Mouse (Mus musculus): ENCODE results near the gene Mlxip. TPM values are rescaled to one million over a fixed set of nuclear protein-coding genes. Genes with fewer than 3 reads are reported as not detected.

The Mlxip gene
- polyA plus RNA-seq, 1 experiment from 2014 or later, result 22.7 TPM

DNA sequence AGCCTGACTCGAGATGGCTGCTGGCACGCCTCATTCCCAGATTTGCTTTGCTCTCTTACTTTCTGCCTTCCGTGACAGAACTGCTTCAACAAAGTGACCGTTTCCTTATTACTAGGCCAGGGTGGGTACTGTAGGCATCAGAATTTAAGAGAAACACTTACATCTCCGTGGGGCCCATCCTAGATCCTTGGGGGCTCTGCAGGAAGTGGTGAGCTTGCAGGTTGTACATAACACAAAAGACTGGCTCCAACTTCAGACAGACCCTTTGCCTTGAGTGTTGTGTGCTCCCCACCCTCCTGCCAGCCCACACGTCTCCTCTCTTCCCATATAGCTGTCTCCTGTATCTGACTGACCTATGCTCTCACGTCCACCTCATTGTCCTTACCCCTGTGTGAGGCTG, 57.3 kb downstream of the Mlxip start:
- H3K27me3 ChIP-seq (ENCODE audit: control insufficient read depth, insufficient read depth, low read length), result no peaks in the 10 kb centered on the region
- H3K4me3 ChIP-seq (ENCODE audit: low read depth, low read length), result no peak overlapping the region
- no peak overlapping the region for H3K27ac ChIP-seq (ENCODE audit: low read depth, low read length)
- no peak for DNase-seq (ENCODE audit: low spot score)
- ATAC-seq (replicated peaks; ENCODE audit: low FRiP score), result no peak
- WGBS, result 94% methylated on average over 7 of the region's 7 CpGs
- no peaks in the 10 kb centered on the region; the same call in 1 of the 2 replicates for H3K36me3 ChIP-seq (ENCODE audit: control insufficient read depth, insufficient read depth, low read length)
- H3K9ac ChIP-seq (ENCODE audit: low read length), result no peak overlapping the region
- no peak overlapping the region for H3K4me2 ChIP-seq (ENCODE audit: low read depth, low read length, severe bottlenecking)
- no peaks in the 10 kb centered on the region for H3K9me3 ChIP-seq (ENCODE audit: control insufficient read depth, low read length)
- H3K4me1 ChIP-seq (replicated peaks; ENCODE audit: control insufficient read depth, insufficient read depth, low read length), result no peaks in the 10 kb centered on the region

- Histone ChIP-seq H3K9me3 (ENCODE audit: control insufficient read depth, low read length) (no peaks in the 10 kb centered on the region), H3K36me3 (ENCODE audit: control insufficient read depth, insufficient read depth, low read length) (no peaks in the 10 kb centered on the region), H3K4me3 (ENCODE audit: low read depth, low read length) (no peak overlapping the region), H3K27me3 (ENCODE audit: control insufficient read depth, insufficient read depth, low read length) (no peaks in the 10 kb centered on the region), H3K4me1 (replicated peaks; ENCODE audit: control insufficient read depth, insufficient read depth, low read length) (no peaks in the 10 kb centered on the region), H3K27ac (ENCODE audit: low read depth, low read length) (no peak overlapping the region), H3K9ac (ENCODE audit: low read length) (no peak overlapping the region), H3K4me2 (ENCODE audit: low read depth, low read length, severe bottlenecking) (no peak overlapping the region)
- DNase-seq (ENCODE audit: low spot score) (no peak), ATAC-seq (replicated peaks; ENCODE audit: low FRiP score) (no peak)
- WGBS, result 58% methylated on average over 5 of the region's 5 CpGs
Measured at GRCm38 (mm10) chr5:123461420-123461819, 66.8 kb downstream of the Mlxip start.

DNA sequence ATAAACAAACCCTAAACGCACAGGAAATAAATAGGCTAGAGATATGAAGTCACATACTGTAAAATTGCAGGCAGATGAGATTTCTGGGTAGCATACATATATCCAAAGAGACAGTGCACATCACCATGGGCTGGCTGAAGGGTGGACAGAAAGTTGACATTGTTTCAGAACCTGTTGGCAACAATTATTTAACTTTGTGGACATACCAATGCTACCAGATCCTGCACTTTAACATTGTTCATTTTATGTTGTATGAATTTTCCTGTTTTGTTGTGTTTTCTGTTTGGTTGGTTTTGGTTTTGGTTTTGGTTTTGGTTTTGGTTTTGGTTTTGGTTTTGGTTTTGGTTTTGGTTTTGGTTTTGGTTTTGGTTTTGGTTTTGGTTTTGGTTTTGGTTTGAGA, 70.0 kb downstream of the Mlxip start:
- Histone ChIP-seq H3K4me1 (replicated peaks; ENCODE audit: control insufficient read depth, insufficient read depth, low read length) (no peaks in the 10 kb centered on the region), H3K4me3 (ENCODE audit: low read depth, low read length) (no peak overlapping the region), H3K9ac (ENCODE audit: low read length) (no peak overlapping the region), H3K27me3 (ENCODE audit: control insufficient read depth, insufficient read depth, low read length) (no peaks in the 10 kb centered on the region), H3K27ac (ENCODE audit: low read depth, low read length) (no peak overlapping the region), H3K9me3 (ENCODE audit: control insufficient read depth, low read length) (no peaks in the 10 kb centered on the region), H3K36me3 (ENCODE audit: control insufficient read depth, insufficient read depth, low read length) (no peaks in the 10 kb centered on the region), H3K4me2 (ENCODE audit: low read depth, low read length, severe bottlenecking) (no peak overlapping the region)
- DNase-seq (ENCODE audit: low spot score) (no peak), ATAC-seq (replicated peaks; ENCODE audit: low FRiP score) (no peak)
- WGBS, result 92% methylated on average over 1 of the region's 1 CpGs

DNA sequence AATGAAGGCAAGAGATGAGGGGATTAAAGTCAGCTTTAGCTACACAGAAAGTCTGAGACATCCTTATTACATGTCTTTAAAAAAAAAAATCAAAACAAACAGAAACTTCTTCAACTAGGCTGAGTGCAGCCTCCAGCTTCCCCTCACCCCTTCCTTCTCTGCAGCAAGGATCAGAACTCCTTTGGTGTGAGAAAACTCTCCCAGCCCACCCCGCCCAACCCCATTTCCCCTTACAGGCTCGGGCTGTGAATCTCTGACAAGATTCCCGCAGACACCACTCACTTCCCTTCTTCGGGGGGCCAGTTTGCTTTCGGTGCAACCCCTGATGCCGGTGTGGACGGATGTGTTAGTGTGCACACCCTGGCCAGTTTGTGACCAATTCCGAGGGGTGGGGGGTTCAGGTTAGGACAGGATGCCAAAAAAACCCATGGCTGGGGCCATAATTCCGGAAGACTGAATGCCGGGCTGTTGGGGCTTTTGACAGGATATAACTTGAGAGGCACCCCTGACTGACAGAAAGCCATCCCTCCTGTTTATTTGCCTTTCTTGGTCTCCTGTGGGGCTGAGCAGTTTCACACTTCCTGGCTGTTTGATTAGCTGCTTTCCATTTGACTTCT, 76.3 kb downstream of the Mlxip start:
- no peak for ATAC-seq (replicated peaks; ENCODE audit: low FRiP score)
- Histone ChIP-seq H3K27ac (ENCODE audit: low read depth, low read length) (no peak overlapping the region), H3K4me2 (ENCODE audit: low read depth, low read length, severe bottlenecking) (no peak overlapping the region)

DNA sequence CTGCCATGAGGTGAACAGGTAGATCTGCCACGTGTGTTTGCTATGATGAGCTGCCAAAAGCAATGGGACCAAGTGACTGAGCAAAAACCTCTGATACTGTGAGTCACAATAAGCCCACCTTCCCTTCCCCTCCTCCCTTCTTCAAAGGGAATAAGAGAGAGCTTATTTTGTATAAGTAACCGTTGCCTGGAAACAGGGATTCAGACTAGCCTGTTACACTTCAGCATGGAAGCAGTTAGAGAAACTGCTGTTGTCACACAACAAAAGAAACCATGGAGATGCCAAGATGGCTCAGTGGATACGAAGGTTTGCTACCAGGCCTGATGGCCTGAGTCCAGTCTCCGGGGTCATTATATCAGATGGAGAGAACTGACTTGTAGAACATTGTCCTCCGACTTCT, 79.2 kb downstream of the Mlxip start:
- no peak overlapping the region for H3K9ac ChIP-seq (ENCODE audit: low read length)
- no peaks in the 10 kb centered on the region for H3K9me3 ChIP-seq (ENCODE audit: control insufficient read depth, low read length)
- no peak overlapping the region for H3K27ac ChIP-seq (ENCODE audit: low read depth, low read length)
- no peak overlapping the region for H3K4me3 ChIP-seq (ENCODE audit: low read depth, low read length)
- H3K27me3 ChIP-seq (ENCODE audit: control insufficient read depth, insufficient read depth, low read length), result no peaks in the 10 kb centered on the region
- ATAC-seq (replicated peaks; ENCODE audit: low FRiP score) (no peak), DNase-seq (ENCODE audit: low spot score) (no peak)
- 72% methylated on average over 5 of the region's 5 CpGs for WGBS
- H3K4me2 ChIP-seq (ENCODE audit: low read depth, low read length, severe bottlenecking), result no peak overlapping the region
- no peaks in the 10 kb centered on the region for H3K4me1 ChIP-seq (replicated peaks; ENCODE audit: control insufficient read depth, insufficient read depth, low read length)
- H3K36me3 ChIP-seq (ENCODE audit: control insufficient read depth, insufficient read depth, low read length), result no peaks in the 10 kb centered on the region

More for the DNA sequence above, 76.3 kb downstream of the Mlxip start:
- H3K4me1 ChIP-seq (replicated peaks; ENCODE audit: control insufficient read depth, insufficient read depth, low read length), result no peaks in the 10 kb centered on the region
- WGBS, result 70% methylated on average over 10 of the region's 10 CpGs
- no peaks in the 10 kb centered on the region for H3K27me3 ChIP-seq (ENCODE audit: control insufficient read depth, insufficient read depth, low read length)
- H3K36me3 ChIP-seq (ENCODE audit: control insufficient read depth, insufficient read depth, low read length), result no peaks in the 10 kb centered on the region
- no peak overlapping the region for H3K9ac ChIP-seq (ENCODE audit: low read length)
- H3K4me3 ChIP-seq (ENCODE audit: low read depth, low read length), result no peak overlapping the region
- no peaks in the 10 kb centered on the region for H3K9me3 ChIP-seq (ENCODE audit: control insufficient read depth, low read length)
- peak; percentile 58 for DNase-seq (ENCODE audit: low spot score)

- Histone ChIP-seq H3K36me3 (ENCODE audit: control insufficient read depth, insufficient read depth, low read length) (no peaks in the 10 kb centered on the region), H3K9ac (ENCODE audit: low read length) (no peak overlapping the region), H3K4me3 (ENCODE audit: low read depth, low read length) (no peak overlapping the region), H3K4me2 (ENCODE audit: low read depth, low read length, severe bottlenecking) (no peak overlapping the region), H3K4me1 (replicated peaks; ENCODE audit: control insufficient read depth, insufficient read depth, low read length) (peaks cover 6% of the 10 kb centered on the region; the same call in 1 of the 2 replicates), H3K27me3 (ENCODE audit: control insufficient read depth, insufficient read depth, low read length) (no peaks in the 10 kb centered on the region), H3K9me3 (ENCODE audit: control insufficient read depth, low read length) (no peaks in the 10 kb centered on the region), H3K27ac (ENCODE audit: low read depth, low read length) (no peak overlapping the region)
- ATAC-seq (replicated peaks; ENCODE audit: low FRiP score) (no peak), DNase-seq (ENCODE audit: low spot score) (no peak)
- WGBS, result 89% methylated on average over 11 of the region's 11 CpGs
Measured at GRCm38 (mm10) chr5:123487659-123488395, 93.2 kb downstream of the Mlxip start.

- 6% methylated on average over 25 of the region's 25 CpGs for WGBS
- Histone ChIP-seq H3K27ac (ENCODE audit: low read depth, low read length) (no peak within 1 kb of the TSS), H3K27me3 (ENCODE audit: control insufficient read depth, insufficient read depth, low read length) (no peaks in the 10 kb centered on the region), H3K9ac (ENCODE audit: low read length) (no peak within 1 kb of the TSS), H3K4me3 (ENCODE audit: low read depth, low read length) (peak within 1 kb of the TSS; percentile 22), H3K36me3 (ENCODE audit: control insufficient read depth, insufficient read depth, low read length) (no peaks in the 10 kb centered on the region), H3K4me1 (replicated peaks; ENCODE audit: control insufficient read depth, insufficient read depth, low read length) (peaks cover 6% of the 10 kb centered on the region; the same call in 1 of the 2 replicates), H3K4me2 (ENCODE audit: low read depth, low read length, severe bottlenecking) (peak within 1 kb of the TSS; percentile 52), H3K9me3 (ENCODE audit: control insufficient read depth, low read length) (no peaks in the 10 kb centered on the region)
- ATAC-seq (replicated peaks; ENCODE audit: low FRiP score) (peak; percentile 49; the same call in 1 of the 2 replicates), DNase-seq (ENCODE audit: low spot score) (peak; percentile 71)
Measured at GRCm38 (mm10) chr5:123489112-123489785, 94.7 kb downstream of the Mlxip start, which contains the start of the genes Lrrc43 and Il31. Lrrc43 (plus strand) TSS chr5:123489305. Il31 (minus strand) TSS chr5:123489489.

- peaks cover 6% of the 10 kb centered on the region; the same call in 1 of the 2 replicates for H3K4me1 ChIP-seq (replicated peaks; ENCODE audit: control insufficient read depth, insufficient read depth, low read length)
- DNase-seq (ENCODE audit: low spot score) (no peak), ATAC-seq (replicated peaks; ENCODE audit: low FRiP score) (no peak)
- H3K27ac ChIP-seq (ENCODE audit: low read depth, low read length), result no peak overlapping the region
- no peaks in the 10 kb centered on the region for H3K36me3 ChIP-seq (ENCODE audit: control insufficient read depth, insufficient read depth, low read length)
- no peak overlapping the region for H3K4me2 ChIP-seq (ENCODE audit: low read depth, low read length, severe bottlenecking)
- H3K9me3 ChIP-seq (ENCODE audit: control insufficient read depth, low read length), result no peaks in the 10 kb centered on the region
- no peaks in the 10 kb centered on the region for H3K27me3 ChIP-seq (ENCODE audit: control insufficient read depth, insufficient read depth, low read length)
- no peak overlapping the region for H3K4me3 ChIP-seq (ENCODE audit: low read depth, low read length)
- 74% methylated on average over 9 of the region's 9 CpGs for WGBS
- H3K9ac ChIP-seq (ENCODE audit: low read length), result no peak overlapping the region
Measured at GRCm38 (mm10) chr5:123489935-123490334, 95.3 kb downstream of the Mlxip start.
